In the genomic region with DNA sequence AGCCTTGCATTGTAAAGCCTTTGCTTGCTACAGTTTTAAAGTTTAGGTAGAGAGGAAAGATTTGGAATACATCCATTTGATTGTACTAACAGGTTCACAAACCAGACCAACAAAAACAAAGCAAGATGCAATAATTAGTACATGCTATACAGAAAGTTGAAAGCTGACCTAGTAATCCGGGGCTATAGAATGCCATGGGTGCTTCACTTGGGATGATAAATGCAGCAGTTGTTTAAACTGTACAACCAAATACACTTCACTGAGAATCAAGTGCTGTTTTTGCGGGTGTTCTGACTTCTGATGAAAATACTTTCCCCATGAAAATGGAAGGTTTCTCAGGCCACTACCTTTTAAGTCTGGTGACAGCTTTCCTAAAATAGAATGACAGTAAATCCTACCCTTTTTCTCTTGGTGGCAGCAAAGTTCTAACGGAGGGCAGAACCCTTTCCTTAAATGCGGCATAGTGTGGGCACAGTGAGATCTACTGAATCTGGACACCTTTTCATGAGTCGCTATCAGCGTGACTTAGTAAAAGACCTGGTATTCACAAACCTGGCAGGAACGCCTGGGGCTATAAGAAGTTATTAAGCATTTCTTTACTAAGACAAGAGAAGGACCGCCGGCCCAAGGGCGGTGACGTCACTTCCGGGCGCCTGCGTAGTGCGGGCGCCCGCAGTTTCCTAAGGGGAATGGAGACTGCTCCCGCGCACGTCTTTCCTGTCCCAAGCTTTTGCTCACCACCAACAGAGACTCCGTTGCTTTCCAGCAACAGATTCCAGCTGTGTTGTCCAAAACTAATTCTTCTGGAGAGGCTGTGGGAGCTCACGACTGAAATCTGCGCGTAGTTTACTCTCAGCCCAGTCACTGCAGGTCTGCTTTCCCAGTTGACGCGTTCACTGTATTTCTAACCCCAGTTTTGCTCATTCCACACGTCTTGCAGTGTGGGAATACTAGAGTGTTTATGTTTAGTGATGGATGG, we compare ENCODE assay signal across 7 mouse cellular contexts. TPM values are rescaled to one million over a fixed set of nuclear protein-coding genes. Genes with fewer than 3 reads are reported as not detected.
DNase-seq lines count a peak whose midpoint lies in the region; ATAC-seq lines count a peak whose summit lies in the region.

TSS of gene Osgepl1 (plus strand) at position 636 of the 979 bp plus-strand sequence.

- no peaks in the 10 kb centered on the region for H3K9me3 ChIP-seq in embryonic facial prominence, embryonic 11.5 days (replicated peaks; ENCODE audit: control insufficient read depth, low read length)
- no peaks in the 10 kb centered on the region for H3K9me3 ChIP-seq in limb, embryonic 10.5 days (replicated peaks)
- no peaks in the 10 kb centered on the region for H3K9me3 ChIP-seq in midbrain, embryonic 13.5 days

- peak within 1 kb of the TSS; percentile 58 for H3K4me3 ChIP-seq in embryonic facial prominence, embryonic 11.5 days (ENCODE audit: low read depth, low read length)
- H3K4me3 ChIP-seq in limb, embryonic 10.5 days = peak within 1 kb of the TSS; percentile 64
- H3K4me3 ChIP-seq in midbrain, embryonic 13.5 days (replicated peaks) = peak within 1 kb of the TSS; percentile 71

- DNase-seq in adrenal gland, postnatal 14 days = peak; percentile 91
- peak; percentile 93 for DNase-seq in embryonic facial prominence, embryonic 11.5 days (ENCODE audit: low spot score)
- DNase-seq in kidney, adult 11 months = peak; percentile 76
- peak; percentile 89 for DNase-seq in limb, embryonic 10.5 days (ENCODE audit: low spot score)
- peak; percentile 74 for DNase-seq in spleen, adult 12 weeks (ENCODE audit: low spot score)

- H3K27me3 ChIP-seq in embryonic facial prominence, embryonic 11.5 days (ENCODE audit: control insufficient read depth, insufficient read depth, low read length) = no peaks in the 10 kb centered on the region
- no peaks in the 10 kb centered on the region for H3K27me3 ChIP-seq in limb, embryonic 10.5 days (ENCODE audit: low read depth, poor library complexity, severe bottlenecking)
- H3K27me3 ChIP-seq in midbrain, embryonic 13.5 days = no peaks in the 10 kb centered on the region

- H3K9ac ChIP-seq in embryonic facial prominence, embryonic 11.5 days (replicated peaks; ENCODE audit: low read length) = peak within 1 kb of the TSS; percentile 77
- peak within 1 kb of the TSS; percentile 81 for H3K9ac ChIP-seq in midbrain, embryonic 13.5 days (replicated peaks)

- peak within 1 kb of the TSS; percentile 58 for H3K4me2 ChIP-seq in embryonic facial prominence, embryonic 11.5 days (ENCODE audit: low read depth, low read length)
- H3K4me2 ChIP-seq in midbrain, embryonic 13.5 days (replicated peaks) = peak within 1 kb of the TSS; percentile 65

- peak within 1 kb of the TSS; percentile 52 for H3K27ac ChIP-seq in embryonic facial prominence, embryonic 11.5 days (replicated peaks; ENCODE audit: low read depth, low read length)
- peak within 1 kb of the TSS; percentile 92 for H3K27ac ChIP-seq in limb, embryonic 10.5 days
- H3K27ac ChIP-seq in midbrain, embryonic 13.5 days = peak within 1 kb of the TSS; percentile 83

- no peaks in the 10 kb centered on the region for H3K36me3 ChIP-seq in embryonic facial prominence, embryonic 11.5 days (replicated peaks; ENCODE audit: control insufficient read depth, insufficient read depth, low read depth, low read length)
- H3K36me3 ChIP-seq in limb, embryonic 10.5 days = peaks cover 40% of the 10 kb centered on the region
- H3K36me3 ChIP-seq in midbrain, embryonic 13.5 days = peaks cover 31% of the 10 kb centered on the region

- 3% methylated on average over 27 of the region's 27 CpGs for WGBS in embryonic facial prominence, embryonic 11.5 days
- WGBS in limb, embryonic 10.5 days = 3% methylated on average over 27 of the region's 27 CpGs
- WGBS in midbrain, embryonic 13.5 days = 3% methylated on average over 27 of the region's 27 CpGs

- H3K4me1 ChIP-seq in embryonic facial prominence, embryonic 11.5 days (ENCODE audit: control insufficient read depth, insufficient read depth, low read length) = no peaks in the 10 kb centered on the region
- H3K4me1 ChIP-seq in limb, embryonic 10.5 days = no peaks in the 10 kb centered on the region
- peaks cover 10% of the 10 kb centered on the region for H3K4me1 ChIP-seq in midbrain, embryonic 13.5 days (replicated peaks)

- peak; percentile 93 for ATAC-seq in embryonic facial prominence, embryonic 11.5 days (replicated peaks; ENCODE audit: insufficient number of reproducible peaks, low FRiP score, low TSS enrichment, low read depth)
- peak; percentile 97 for ATAC-seq in granulocyte monocyte progenitor cell, adult 5-6 weeks (replicated peaks; ENCODE audit: poor library complexity, severe bottlenecking)
- peak; percentile 99 for ATAC-seq in midbrain, embryonic 13.5 days

RNA-seq across cellular contexts. Expression of gene Osgepl1, which starts in this region (rescaled TPM):
- total RNA-seq in adrenal gland, postnatal 14 days (2021) = 19.5 and 20.8 TPM in 2 replicates
- 25.6 and 26.6 TPM in 2 replicates for polyA plus RNA-seq in embryonic facial prominence, embryonic 11.5 days (2014; fragmentation: Nextera tagmentation; extraction: Ambion mirVana)
- 14.1 and 16.6 TPM in 2 replicates for total RNA-seq in granulocyte monocyte progenitor cell, adult 5-6 weeks (2014; fragmentation: Nextera tagmentation)
- total RNA-seq in granulocyte monocyte progenitor cell, adult 5-6 weeks (2017) = 12.5 and 13.9 TPM in 2 replicates
- 24.6 and 25.5 TPM in 2 replicates for polyA plus RNA-seq in limb, embryonic 10.5 days (2016; fragmentation: Nextera tagmentation; extraction: Ambion mirVana)
- polyA plus RNA-seq in midbrain, embryonic 13.5 days (2015; fragmentation: Nextera tagmentation; extraction: Ambion mirVana) = 21.6 and 24.1 TPM in 2 replicates

Comparison
In these comparisons a context has a peak if more than half of its experiments do, and no peak if none do; other contexts are left out.
1. Peak in every context shown above with its lines: DNase-seq, ATAC-seq, H3K4me3 ChIP-seq and H3K27ac ChIP-seq.